Mouse (Mus musculus) erythroblast, embryonic 14.5 days (primary cell): ENCODE results near the gene Bzw2.

ENCODE experiments used
- GATA1 ChIP-seq: IDR thresholded peaks from 2 replicates; pipeline ENCODE4 v1.6.1; 2012; ENCODE audit warnings: low read length, inconsistent platforms, mixed read lengths
- TAL1 ChIP-seq: IDR thresholded peaks from 3 replicates; pipeline ENCODE4 v1.6.1; 2012; ENCODE audit warnings: low read length, inconsistent platforms, mixed read lengths

GRCm38 (mm10) chr12:36157638-36158308, at the start of gene Bzw2:
- TF ChIP-seq GATA1 (no peak), TAL1 (no peak)
